Mouse (Mus musculus) spleen, postnatal 36 days (tissue): ENCODE results near the gene Muc1.
A peak's percentile ranks its signal among the peaks of the same experiment; 100 is the strongest.

Experiments
- DNase-seq, 2 experiments: peaks; one replicate each; pipeline ENCODE4 v3.0.0; 2022; ENCODE audit warnings: low spot score in 2 of 2, mixed read lengths in 1 of 2

The Muc1 gene

DNA sequence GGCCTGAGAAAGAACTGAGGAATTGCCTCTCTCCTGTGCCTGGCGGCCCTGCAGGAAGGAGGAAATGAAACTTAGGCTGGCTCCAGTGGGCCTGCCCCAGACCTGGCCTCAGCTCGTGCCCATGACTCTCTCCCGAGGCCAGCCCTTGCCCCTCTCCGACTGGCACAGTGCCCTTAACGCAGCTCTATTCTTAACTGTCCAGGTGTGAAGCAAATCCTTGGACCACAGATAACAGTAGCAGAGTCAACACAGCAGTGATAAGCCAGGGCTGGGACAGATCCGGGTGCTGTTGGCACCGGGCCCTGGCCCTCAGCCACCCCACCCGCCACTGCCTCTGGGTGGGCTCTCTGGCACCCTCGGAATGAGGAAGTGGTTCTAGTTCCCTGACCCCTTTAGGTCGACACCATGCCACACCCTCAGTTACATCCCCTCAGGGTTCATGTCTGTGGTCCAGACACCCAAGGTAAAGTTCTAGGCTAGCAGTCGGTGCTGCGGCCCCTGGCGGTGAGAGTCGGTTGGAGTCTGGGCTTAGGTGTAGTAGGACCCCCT lies 4.8 kb downstream of the Muc1 start:
- peak; percentile 68 for DNase-seq

DNA sequence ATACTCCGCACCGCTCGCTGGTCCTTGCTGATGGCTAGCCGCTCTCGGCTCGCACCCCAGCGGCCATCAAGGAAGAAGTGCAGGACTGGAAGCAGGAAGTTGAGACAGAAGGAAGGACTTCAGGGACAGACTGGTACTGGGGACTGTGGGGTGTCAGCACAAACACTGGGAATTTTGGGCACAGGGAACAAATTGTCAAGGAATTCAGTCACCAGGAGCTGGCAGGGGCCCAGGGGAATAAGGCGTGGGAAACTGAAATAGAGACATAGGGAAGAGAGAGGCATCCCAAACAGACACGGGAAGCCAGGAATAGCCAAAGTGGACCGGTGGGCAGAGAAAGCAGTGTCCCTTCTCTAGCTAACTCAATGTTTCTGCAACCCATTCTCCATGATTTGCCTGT lies 7.7 kb downstream of the Muc1 start:
- DNase-seq = no peak

DNA sequence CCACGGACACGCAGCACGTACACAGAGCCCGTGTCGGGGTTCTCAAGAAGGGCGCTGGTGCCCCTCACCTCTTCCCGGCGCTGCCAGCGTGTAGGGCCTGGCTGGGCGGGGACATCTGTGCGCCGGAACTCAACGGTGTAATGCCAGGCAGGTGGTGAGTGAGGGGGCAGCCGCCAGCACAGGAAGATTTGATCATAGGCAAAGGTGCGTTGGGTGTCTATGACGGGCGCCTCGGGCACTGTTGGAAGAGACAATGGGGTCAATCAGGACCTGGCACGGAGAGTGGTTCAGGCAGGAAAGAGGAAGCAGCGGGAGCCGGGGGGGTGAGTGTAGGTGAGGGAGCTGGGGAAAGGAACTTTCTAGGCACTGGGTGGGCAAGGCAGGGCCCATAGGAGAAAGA lies 8.8 kb downstream of the Muc1 start:
- DNase-seq = no peak

- DNase-seq = no peak
Measured at GRCm38 (mm10) chr3:89238494-89238893, 9.6 kb downstream of the Muc1 start.

GRCm38 (mm10) chr3:89242331-89242895 lies 13.6 kb downstream of the Muc1 start:
- peak; percentile 68 to 76 for DNase-seq

GRCm38 (mm10) chr3:89243609-89244008 lies 14.8 kb downstream of the Muc1 start:
- peak; percentile 78 to 80 for DNase-seq

GRCm38 (mm10) chr3:89244158-89244981 lies 15.5 kb downstream of the Muc1 start:
- peak in 1 of 2 experiments; percentile 52 for DNase-seq

DNA sequence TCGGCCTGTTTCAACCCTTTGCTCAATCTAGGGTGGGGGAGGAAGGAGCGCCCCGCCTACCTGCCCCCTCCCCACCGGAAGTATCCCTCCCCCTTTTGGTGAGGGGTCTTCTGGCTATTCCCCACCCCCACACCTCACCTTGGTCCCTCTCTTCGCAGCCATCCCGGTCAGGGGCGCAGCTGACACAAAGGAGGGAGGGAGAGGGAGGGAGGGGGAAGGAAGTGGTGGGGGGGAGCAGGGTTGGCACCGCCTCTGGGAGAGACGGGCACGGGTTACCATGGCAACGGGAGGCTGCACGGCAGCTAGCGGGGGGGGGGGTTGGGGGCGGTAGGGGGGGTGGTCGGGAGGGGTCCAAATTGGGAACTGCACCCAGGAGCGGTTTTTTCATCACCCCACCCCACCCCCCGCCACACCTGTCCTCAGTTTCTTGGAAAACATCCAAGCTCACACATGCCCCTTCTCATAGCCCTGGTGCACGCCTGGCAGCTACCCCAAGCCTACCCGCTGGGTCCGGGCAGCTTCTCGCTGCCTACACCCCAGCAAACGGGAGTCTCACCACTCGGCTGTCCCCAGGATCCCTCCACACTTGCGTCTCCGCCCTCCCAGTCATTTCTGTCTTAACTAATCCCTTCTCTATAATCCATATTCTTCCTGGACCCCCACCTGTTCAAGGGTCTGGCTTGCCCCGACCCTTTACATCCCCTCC lies 16.3 kb downstream of the Muc1 start:
- peak in 1 of 2 experiments; percentile 44 for DNase-seq

GRCm38 (mm10) chr3:89245688-89246171 lies 16.9 kb downstream of the Muc1 start, which contains the start of gene Krtcap2:
Gene Krtcap2 (plus strand): TSS chr3:89245966.
- DNase-seq = no peak

- DNase-seq = peak; percentile 85 to 89
Measured at GRCm38 (mm10) chr3:89246261-89247100, 17.6 kb downstream of the Muc1 start, which contains the start of gene Trim46. Gene Trim46 (minus strand): TSS chr3:89246309.

- DNase-seq = no peak
Measured at GRCm38 (mm10) chr3:89247466-89247865, 18.6 kb downstream of the Muc1 start.

GRCm38 (mm10) chr3:89250435-89251040 lies 21.7 kb downstream of the Muc1 start:
- peak; percentile 78 to 81 for DNase-seq

GRCm38 (mm10) chr3:89251365-89251895 lies 22.6 kb downstream of the Muc1 start:
- peak; percentile 91 to 93 for DNase-seq

- no peak for DNase-seq
Measured at GRCm38 (mm10) chr3:89254994-89255393, 26.1 kb downstream of the Muc1 start.

DNA sequence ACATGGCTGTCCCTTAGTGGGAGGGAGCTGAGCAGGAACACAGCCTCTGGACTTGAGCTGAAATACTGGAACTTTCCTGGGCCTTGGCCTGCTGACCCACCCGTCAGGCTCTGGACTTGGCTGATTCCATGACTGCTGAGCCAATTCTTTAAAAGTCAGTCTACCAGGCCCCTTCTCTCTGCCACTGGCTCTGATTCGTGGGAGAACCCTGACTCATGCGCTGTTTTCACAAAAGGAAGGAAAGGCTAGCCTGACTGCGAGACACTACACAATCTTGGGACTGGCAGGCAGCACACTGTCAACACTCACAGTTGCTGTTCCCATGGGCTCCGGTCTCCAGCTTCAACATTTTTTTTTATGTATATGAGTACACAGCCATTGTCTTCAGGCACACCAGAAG lies 27.3 kb downstream of the Muc1 start:
- DNase-seq = no peak

GRCm38 (mm10) chr3:89259076-89259475 lies 30.2 kb downstream of the Muc1 start, which contains the start of gene Dpm3:
Gene Dpm3 (plus strand): TSS chr3:89259358.
- no peak for DNase-seq

GRCm38 (mm10) chr3:89260211-89260610 lies 31.4 kb downstream of the Muc1 start:
- no peak for DNase-seq

DNA sequence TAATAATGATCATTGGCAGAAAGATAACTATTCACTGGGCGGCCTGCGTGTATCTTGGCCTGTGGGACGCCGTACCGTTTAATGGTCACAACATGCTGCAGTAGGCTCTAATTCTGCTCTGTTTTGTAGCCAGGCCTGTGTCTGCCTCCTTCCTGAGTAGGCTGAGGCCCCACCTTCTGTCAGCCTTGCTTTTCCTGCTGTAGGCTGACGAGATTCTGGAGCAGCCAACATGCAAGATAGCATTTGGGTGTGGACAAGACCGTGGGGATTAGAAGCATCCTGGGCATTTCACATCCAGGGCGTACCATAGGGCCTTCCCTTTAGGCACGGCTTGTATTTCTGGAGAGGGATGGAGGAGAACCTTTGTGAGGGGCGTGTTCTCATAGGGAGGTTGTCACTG lies 33.6 kb downstream of the Muc1 start:
- no peak for DNase-seq

- DNase-seq = peak; percentile 79 to 82
Measured at GRCm38 (mm10) chr3:89266439-89266893, 37.6 kb downstream of the Muc1 start.

DNA sequence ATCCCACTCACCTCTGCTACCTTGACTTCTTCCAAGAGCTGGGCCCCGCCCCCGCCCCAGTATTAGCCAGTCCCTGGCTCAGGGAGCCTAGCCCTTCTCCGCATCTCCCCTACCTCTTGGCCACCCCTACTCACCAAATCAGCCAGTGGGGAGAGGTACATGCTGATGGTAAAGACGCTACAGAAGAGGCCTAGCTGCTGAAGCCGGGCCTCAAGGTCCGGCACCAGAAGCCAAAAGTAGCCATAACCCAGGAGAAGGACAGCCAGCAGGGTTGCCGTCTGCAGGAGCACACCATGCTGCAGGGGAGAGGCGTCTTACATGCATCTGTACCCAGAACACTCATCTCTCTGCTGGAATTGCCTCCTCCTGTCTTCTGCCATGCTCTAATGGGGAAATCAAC lies 40.1 kb downstream of the Muc1 start:
- no peak for DNase-seq
